Mouse (Mus musculus) forebrain, embryonic 11.5 days (tissue): Measurements from ENCODE around the gene 1700023F06Rik. TPM values are rescaled to one million over a fixed set of nuclear protein-coding genes. Genes with fewer than 3 reads are reported as not detected.

Source experiments
- ATAC-seq: fragments of 200-750 bp; cut with Nextera tagmentation; replicated peaks from 2 replicates; pipeline ENCODE4 v1.8.0; 2017; ENCODE audit warnings: moderate TSS enrichment; ENCODE audit not compliant: low FRiP score
- DNase-seq: peaks from one replicate; pipeline ENCODE4 v3.0.0-alpha.2; 2017; ENCODE audit warnings: low spot score
- H3K27ac ChIP-seq: fragments of 300-500 bp; sonication (generic); 2 replicates; pipeline ENCODE4 v1.5.1; 2014; ENCODE audit warnings: low read depth, low read length
- H3K27me3 ChIP-seq: fragments of 300-500 bp; sonication (generic); 2 replicates; pipeline ENCODE4 v1.6.1; 2014; ENCODE audit warnings: mild to moderate bottlenecking, low read length, mixed read lengths; ENCODE audit not compliant: control insufficient read depth, insufficient read depth
- H3K36me3 ChIP-seq: fragments of 300-500 bp; sonication (generic); 2 replicates; pipeline ENCODE4 v1.6.1; 2014; ENCODE audit warnings: mild to moderate bottlenecking, low read length, moderate library complexity, mixed read lengths; ENCODE audit not compliant: control insufficient read depth, insufficient read depth
- H3K4me1 ChIP-seq: fragments of 300-500 bp; sonication (generic); replicated peaks from 2 replicates; pipeline ENCODE4 v1.6.1; 2014; ENCODE audit warnings: low read length, mixed read lengths; ENCODE audit not compliant: control insufficient read depth, insufficient read depth
- H3K4me2 ChIP-seq: fragments of 300-500 bp; sonication (generic); 2 replicates; pipeline ENCODE4 v1.6.1; 2014; ENCODE audit warnings: low read depth, mild to moderate bottlenecking, low read length, moderate library complexity, mixed read lengths; ENCODE audit not compliant: severe bottlenecking
- H3K4me3 ChIP-seq: fragments of 300-500 bp; sonication (generic); 2 replicates; pipeline ENCODE4 v1.5.1; 2014; ENCODE audit warnings: low read depth, low read length
- H3K9ac ChIP-seq: fragments of 300-500 bp; sonication (generic); 2 replicates; pipeline ENCODE4 v1.6.1; 2014; ENCODE audit warnings: low read length
- H3K9me3 ChIP-seq: fragments of 300-500 bp; sonication (generic); 2 replicates; pipeline ENCODE4 v1.6.1; 2016; ENCODE audit warnings: low read length, mixed read lengths; ENCODE audit not compliant: control insufficient read depth
- WGBS: fragments of 180-500 bp; shearing (Covaris S2); extraction: QIAGEN DNeasy Blood & Tissue Kit; methylation state at CpG from one replicate; pipeline ENCODE4 v1.1.7; 2014; 5-methylcytosine and 5-hydroxymethylcytosine counted together
- polyA plus RNA-seq: library from polyadenylated mRNA; unstranded; fragments of >200 nt; fragmentation: Nextera tagmentation; extraction: Ambion mirVana; gene quantifications from 2 replicates; pipeline ENCODE4 v1.2.1, GENCODE M21; 2014

The 1700023F06Rik gene
- polyA plus RNA-seq, 1 experiment from 2014 or later = 0.23 TPM

GRCm38 (mm10) chr11:103175688-103176442, 32.5 kb downstream of the 1700023F06Rik start:
- WGBS = 81% methylated on average over 14 of the region's 14 CpGs
- Histone ChIP-seq H3K27ac (no peak overlapping the region), H3K4me2 (no peak overlapping the region), H3K4me3 (no peak overlapping the region), H3K27me3 (peaks cover 20% of the 10 kb centered on the region), H3K9ac (no peak overlapping the region), H3K9me3 (no peaks in the 10 kb centered on the region), H3K36me3 (no peaks in the 10 kb centered on the region), H3K4me1 (0 out of 2 replicates have a peak, but pooled peaks cover 3% of the 10 kb centered on the region)
- ATAC-seq = no peak
- DNase-seq = no peak

- no peak overlapping the region for H3K4me3 ChIP-seq
- no peak overlapping the region for H3K27ac ChIP-seq
- peaks cover 30% of the 10 kb centered on the region for H3K27me3 ChIP-seq
- no peak for ATAC-seq
- 65% methylated on average over 8 of the region's 8 CpGs for WGBS
- no peak for DNase-seq
- H3K4me2 ChIP-seq = no peak overlapping the region
- H3K9ac ChIP-seq = no peak overlapping the region
- H3K9me3 ChIP-seq = no peaks in the 10 kb centered on the region
- peaks cover 6% of the 10 kb centered on the region; the same call in 1 of the 2 replicates for H3K4me1 ChIP-seq
- no peaks in the 10 kb centered on the region for H3K36me3 ChIP-seq
Observed at GRCm38 (mm10) chr11:103174891-103175391, 33.4 kb downstream of the 1700023F06Rik start.

- WGBS = 87% methylated on average over 5 of the region's 5 CpGs
- Histone ChIP-seq H3K4me1 (peaks cover 6% of the 10 kb centered on the region; the same call in 1 of the 2 replicates), H3K4me2 (no peak overlapping the region), H3K9me3 (no peaks in the 10 kb centered on the region), H3K27ac (no peak overlapping the region), H3K4me3 (no peak overlapping the region), H3K9ac (no peak overlapping the region), H3K27me3 (peaks cover 35% of the 10 kb centered on the region), H3K36me3 (no peaks in the 10 kb centered on the region)
- ATAC-seq = no peak
- DNase-seq = no peak
Observed at GRCm38 (mm10) chr11:103174411-103174832, 33.9 kb downstream of the 1700023F06Rik start.

- ATAC-seq = no peak
- no peak overlapping the region for H3K4me3 ChIP-seq
- H3K4me2 ChIP-seq = no peak overlapping the region
- 90% methylated on average over 11 of the region's 11 CpGs for WGBS
- H3K27me3 ChIP-seq = peaks cover 39% of the 10 kb centered on the region
- H3K4me1 ChIP-seq = peaks cover 6% of the 10 kb centered on the region; the same call in 1 of the 2 replicates
- H3K36me3 ChIP-seq = no peaks in the 10 kb centered on the region
- no peak overlapping the region for H3K9ac ChIP-seq
- no peaks in the 10 kb centered on the region for H3K9me3 ChIP-seq
- no peak overlapping the region for H3K27ac ChIP-seq
- no peak for DNase-seq
Observed at GRCm38 (mm10) chr11:103173771-103174344, 34.5 kb downstream of the 1700023F06Rik start.

GRCm38 (mm10) chr11:103173041-103173770, 35.2 kb downstream of the 1700023F06Rik start:
- Histone ChIP-seq H3K4me1 (peaks cover 6% of the 10 kb centered on the region; the same call in 1 of the 2 replicates), H3K9me3 (no peaks in the 10 kb centered on the region), H3K4me2 (no peak overlapping the region), H3K4me3 (no peak overlapping the region), H3K27me3 (peaks cover 39% of the 10 kb centered on the region), H3K27ac (no peak overlapping the region), H3K36me3 (no peaks in the 10 kb centered on the region), H3K9ac (no peak overlapping the region)
- WGBS = 80% methylated on average over 7 of the region's 7 CpGs
- no peak for DNase-seq
- no peak for ATAC-seq

- Histone ChIP-seq H3K4me3 (no peak overlapping the region), H3K27me3 (peaks cover 39% of the 10 kb centered on the region), H3K36me3 (no peaks in the 10 kb centered on the region), H3K4me2 (no peak overlapping the region), H3K27ac (no peak overlapping the region), H3K9me3 (no peaks in the 10 kb centered on the region), H3K4me1 (peaks cover 6% of the 10 kb centered on the region; the same call in 1 of the 2 replicates), H3K9ac (no peak overlapping the region)
- WGBS = 72% methylated on average over 6 of the region's 6 CpGs
- ATAC-seq = no peak
- no peak for DNase-seq
Observed at GRCm38 (mm10) chr11:103172392-103173040, 35.8 kb downstream of the 1700023F06Rik start.

- Histone ChIP-seq H3K4me2 (no peak overlapping the region), H3K9me3 (no peaks in the 10 kb centered on the region), H3K36me3 (no peaks in the 10 kb centered on the region), H3K9ac (no peak overlapping the region), H3K27ac (no peak overlapping the region), H3K4me3 (no peak overlapping the region), H3K27me3 (peaks cover 39% of the 10 kb centered on the region), H3K4me1 (peaks cover 6% of the 10 kb centered on the region; the same call in 1 of the 2 replicates)
- DNase-seq = no peak
- ATAC-seq = no peak
- 47% methylated on average over 9 of the region's 9 CpGs for WGBS
Observed at GRCm38 (mm10) chr11:103171703-103172391, 36.5 kb downstream of the 1700023F06Rik start.
